Mouse (Mus musculus): ENCODE results near the gene Nrde2. TPM values are rescaled to one million over a fixed set of nuclear protein-coding genes. Genes with fewer than 3 reads are reported as not detected.

Nrde2 gene
- polyA plus RNA-seq, 1 experiment from 2014 or later = 16.5 TPM

- H3K4me1 ChIP-seq = peaks cover 23% of the 10 kb centered on the region
- 52% methylated on average over 4 of the region's 4 CpGs for WGBS
- H3K4me2 ChIP-seq (replicated peaks) = no peak overlapping the region
- H3K9ac ChIP-seq (replicated peaks) = no peak overlapping the region
- H3K27ac ChIP-seq (replicated peaks) = no peak overlapping the region
- peaks cover 3% of the 10 kb centered on the region; the same call in 1 of the 2 replicates for H3K36me3 ChIP-seq
- no peak overlapping the region for H3K4me3 ChIP-seq
- ATAC-seq (replicated peaks) = no peak
- no peaks in the 10 kb centered on the region for H3K27me3 ChIP-seq
- no peaks in the 10 kb centered on the region for H3K9me3 ChIP-seq
These were observed 52.0 kb downstream of the Nrde2 start for GRCm38 (mm10) chr12:100107436-100107835.

- WGBS = 14% methylated on average over 18 of the region's 20 CpGs
- Histone ChIP-seq H3K27ac (replicated peaks) (no peak overlapping the region), H3K4me1 (peaks cover 18% of the 10 kb centered on the region), H3K36me3 (no peaks in the 10 kb centered on the region), H3K9me3 (no peaks in the 10 kb centered on the region), H3K9ac (replicated peaks) (no peak overlapping the region), H3K4me2 (replicated peaks) (no peak overlapping the region), H3K27me3 (no peaks in the 10 kb centered on the region), H3K4me3 (no peak overlapping the region)
- 0 out of 2 replicates have a peak, but pooled peaks have one; percentile 5 for ATAC-seq (replicated peaks)
These were observed 53.1 kb downstream of the Nrde2 start for GRCm38 (mm10) chr12:100106275-100106895.

- no peak for ATAC-seq (replicated peaks)
These were observed 54.9 kb downstream of the Nrde2 start for GRCm38 (mm10) chr12:100104530-100104929.

DNA sequence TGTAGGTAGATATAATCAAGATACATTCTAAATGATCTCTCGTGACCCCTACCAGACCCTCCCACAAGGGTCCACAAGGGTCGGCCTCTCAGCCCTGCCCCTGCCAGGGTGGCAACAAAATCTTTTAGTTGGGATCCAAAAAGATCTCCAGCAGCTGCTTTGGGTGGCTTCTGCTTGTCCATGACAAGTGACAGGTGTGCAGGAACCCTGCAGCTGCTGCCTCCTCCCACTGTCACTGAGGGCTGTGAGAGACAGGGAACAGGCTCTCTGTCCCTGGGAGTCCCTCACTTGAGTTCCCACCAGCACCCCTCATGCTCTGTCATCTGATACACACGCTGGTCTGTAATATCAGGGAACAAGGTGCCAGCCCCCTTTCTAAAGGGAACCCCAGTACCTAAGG is 57.8 kb downstream of the Nrde2 start:
- Histone ChIP-seq H3K27ac (replicated peaks) (no peak overlapping the region), H3K9ac (replicated peaks) (no peak overlapping the region), H3K4me3 (no peak overlapping the region), H3K36me3 (no peaks in the 10 kb centered on the region), H3K27me3 (no peaks in the 10 kb centered on the region), H3K4me2 (replicated peaks) (no peak overlapping the region), H3K9me3 (no peaks in the 10 kb centered on the region), H3K4me1 (0 out of 2 replicates have a peak, but pooled peaks cover 2% of the 10 kb centered on the region)
- 73% methylated on average over 3 of the region's 3 CpGs for WGBS
- ATAC-seq (replicated peaks) = no peak

More at GRCm38 (mm10) chr12:100104530-100104929, 54.9 kb downstream of the Nrde2 start:
- Histone ChIP-seq H3K27me3 (no peaks in the 10 kb centered on the region), H3K4me2 (replicated peaks) (no peak overlapping the region), H3K27ac (replicated peaks) (no peak overlapping the region), H3K9ac (replicated peaks) (no peak overlapping the region), H3K9me3 (no peaks in the 10 kb centered on the region), H3K36me3 (no peaks in the 10 kb centered on the region), H3K4me3 (no peak overlapping the region), H3K4me1 (peaks cover 6% of the 10 kb centered on the region; the same call in 1 of the 2 replicates)
- WGBS = 94% methylated on average over 5 of the region's 5 CpGs

DNA sequence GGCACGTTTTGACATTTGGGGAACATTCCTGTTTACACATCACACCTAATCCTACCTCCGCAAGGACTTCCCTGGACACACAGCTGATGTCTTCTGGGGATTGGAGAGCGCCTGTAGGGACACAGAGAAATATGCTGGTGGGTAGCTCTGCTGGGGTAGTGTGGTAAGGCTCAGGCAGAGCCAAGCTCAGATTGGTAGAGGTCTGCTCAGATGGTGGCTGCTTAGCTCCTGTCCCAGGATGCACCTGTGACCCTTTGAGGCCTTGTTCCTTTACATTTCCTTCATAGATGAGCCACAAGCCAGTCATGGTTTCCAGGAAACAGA is 58.8 kb downstream of the Nrde2 start:
- Histone ChIP-seq H3K4me1 (no peaks in the 10 kb centered on the region), H3K9ac (replicated peaks) (no peak overlapping the region), H3K4me3 (no peak overlapping the region), H3K27me3 (no peaks in the 10 kb centered on the region), H3K36me3 (no peaks in the 10 kb centered on the region), H3K27ac (replicated peaks) (no peak overlapping the region), H3K9me3 (no peaks in the 10 kb centered on the region), H3K4me2 (replicated peaks) (no peak overlapping the region)
- no peak for ATAC-seq (replicated peaks)
- 62% methylated on average over 3 of the region's 3 CpGs for WGBS

DNA sequence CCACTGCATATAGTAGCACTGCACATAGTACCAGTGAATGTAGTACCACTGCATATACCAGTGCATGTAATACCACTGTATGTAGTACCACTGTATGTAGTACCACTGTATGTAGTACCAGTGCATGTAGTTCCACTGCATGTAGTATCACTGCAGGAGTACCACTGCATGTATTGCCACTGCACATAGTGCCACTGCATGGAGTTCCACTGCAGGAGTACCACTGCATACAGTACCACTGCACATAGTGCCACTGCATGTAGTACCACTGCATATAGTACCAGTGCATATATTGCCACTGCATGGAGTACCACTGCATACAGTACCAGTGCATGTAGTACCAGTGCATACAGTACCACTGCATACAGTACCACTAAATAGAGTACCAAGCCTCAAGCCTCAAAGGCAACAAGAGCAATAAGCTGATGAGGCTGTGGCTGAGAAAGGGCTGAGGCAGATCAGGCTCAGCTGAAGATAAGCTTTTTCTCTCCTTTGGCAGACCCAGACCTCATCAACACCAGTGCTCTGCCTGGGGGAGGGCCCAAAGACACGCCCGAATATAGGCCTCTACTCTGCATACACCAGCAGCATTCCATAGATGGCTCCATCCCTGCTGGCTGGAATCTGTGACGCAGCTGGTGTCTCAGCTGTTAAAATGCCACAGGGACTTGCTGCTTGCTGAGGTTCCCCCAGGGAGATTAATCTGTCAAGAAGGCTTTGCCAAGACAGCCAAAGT is 59.3 kb downstream of the Nrde2 start:
- H3K4me1 ChIP-seq = no peaks in the 10 kb centered on the region
- no peak overlapping the region for H3K4me2 ChIP-seq (replicated peaks)
- H3K9ac ChIP-seq (replicated peaks) = no peak overlapping the region
- no peaks in the 10 kb centered on the region for H3K9me3 ChIP-seq
- WGBS = 65% methylated on average over 3 of the region's 3 CpGs
- no peak overlapping the region for H3K4me3 ChIP-seq
- H3K36me3 ChIP-seq = no peaks in the 10 kb centered on the region
- no peaks in the 10 kb centered on the region for H3K27me3 ChIP-seq
- ATAC-seq (replicated peaks) = peak; percentile 60; the same call in 1 of the 2 replicates
- H3K27ac ChIP-seq (replicated peaks) = no peak overlapping the region

DNA sequence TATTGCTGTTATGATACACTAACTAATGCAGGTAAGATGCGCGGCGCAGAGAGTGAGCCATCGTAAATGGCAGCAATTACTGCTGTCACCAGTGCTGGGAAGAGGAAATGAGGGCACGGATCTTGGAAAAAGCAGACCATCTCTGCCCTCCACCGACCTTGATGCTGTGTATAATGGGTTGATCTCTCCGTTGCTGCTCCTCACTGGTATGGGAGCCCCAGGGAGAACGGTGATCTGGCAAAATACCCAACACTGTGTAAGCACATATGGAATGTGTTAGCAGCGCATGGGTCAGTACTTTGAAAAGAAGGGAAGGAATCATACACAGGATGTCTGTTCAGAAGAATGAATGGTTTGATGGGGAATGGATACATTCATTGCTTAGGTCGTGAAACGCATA is 66.4 kb downstream of the Nrde2 start:
- H3K9me3 ChIP-seq = no peaks in the 10 kb centered on the region
- no peak overlapping the region for H3K4me3 ChIP-seq
- H3K36me3 ChIP-seq = no peaks in the 10 kb centered on the region
- H3K9ac ChIP-seq (replicated peaks) = no peak overlapping the region
- H3K27ac ChIP-seq (replicated peaks) = no peak overlapping the region
- no peak overlapping the region for H3K4me2 ChIP-seq (replicated peaks)
- WGBS = 89% methylated on average over 11 of the region's 11 CpGs
- no peaks in the 10 kb centered on the region for H3K4me1 ChIP-seq
- ATAC-seq (replicated peaks) = no peak
- no peaks in the 10 kb centered on the region for H3K27me3 ChIP-seq

DNA sequence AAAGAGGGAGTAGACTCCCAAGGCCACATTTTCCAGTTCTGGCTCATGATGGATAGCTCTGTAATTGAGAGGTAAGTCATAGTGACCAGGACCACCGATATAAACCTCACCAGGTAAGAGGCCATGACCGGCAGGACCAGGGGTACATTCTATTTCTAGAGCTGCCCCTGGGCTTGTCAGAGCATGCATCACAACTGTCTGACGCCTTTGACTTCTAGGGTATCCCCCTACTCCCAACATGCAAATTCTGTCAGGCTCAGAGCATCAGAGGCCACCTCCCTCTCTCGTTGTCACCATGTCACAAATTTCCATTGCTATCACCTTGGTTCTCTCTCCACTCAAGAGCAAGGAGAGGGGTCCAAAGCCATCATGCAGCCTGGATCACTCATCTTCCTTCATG is 68.7 kb downstream of the Nrde2 start:
- 92% methylated on average over 4 of the region's 4 CpGs for WGBS
- Histone ChIP-seq H3K9ac (replicated peaks) (no peak overlapping the region), H3K4me1 (no peaks in the 10 kb centered on the region), H3K36me3 (no peaks in the 10 kb centered on the region), H3K4me2 (replicated peaks) (no peak overlapping the region), H3K9me3 (no peaks in the 10 kb centered on the region), H3K27me3 (no peaks in the 10 kb centered on the region), H3K27ac (replicated peaks) (no peak overlapping the region), H3K4me3 (no peak overlapping the region)
- no peak for ATAC-seq (replicated peaks)

DNA sequence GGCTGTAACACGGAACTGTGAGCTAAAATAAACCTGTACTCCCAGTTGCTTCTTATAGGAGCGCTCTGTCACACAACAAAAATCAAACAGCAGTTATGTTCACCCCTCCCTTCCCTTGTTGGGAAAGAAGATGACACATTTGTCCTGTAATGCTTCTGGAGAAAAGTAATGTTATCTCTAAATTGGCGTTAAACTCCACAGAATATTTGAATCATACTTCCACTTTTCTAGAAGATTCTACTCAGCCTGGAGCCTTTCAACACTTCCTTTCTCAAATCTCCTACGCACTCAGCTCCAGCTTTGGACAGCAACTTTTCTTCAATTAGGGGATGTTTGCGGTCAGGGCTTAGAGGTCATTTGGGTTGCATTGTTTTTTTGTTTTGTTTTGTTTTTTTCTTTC is 70.2 kb downstream of the Nrde2 start:
- Histone ChIP-seq H3K4me1 (no peaks in the 10 kb centered on the region), H3K4me3 (no peak overlapping the region), H3K36me3 (no peaks in the 10 kb centered on the region), H3K27ac (replicated peaks) (no peak overlapping the region), H3K27me3 (no peaks in the 10 kb centered on the region), H3K9me3 (no peaks in the 10 kb centered on the region), H3K9ac (replicated peaks) (no peak overlapping the region), H3K4me2 (replicated peaks) (no peak overlapping the region)
- 82% methylated on average over 5 of the region's 5 CpGs for WGBS
- no peak for ATAC-seq (replicated peaks)

GRCm38 (mm10) chr12:100088026-100088425 is 71.4 kb downstream of the Nrde2 start:
- no peaks in the 10 kb centered on the region for H3K9me3 ChIP-seq
- no peak overlapping the region for H3K4me3 ChIP-seq
- H3K27me3 ChIP-seq = no peaks in the 10 kb centered on the region
- H3K4me2 ChIP-seq (replicated peaks) = no peak overlapping the region
- ATAC-seq (replicated peaks) = no peak
- 84% methylated on average over 3 of the region's 3 CpGs for WGBS
- H3K36me3 ChIP-seq = no peaks in the 10 kb centered on the region
- no peak overlapping the region for H3K9ac ChIP-seq (replicated peaks)
- H3K27ac ChIP-seq (replicated peaks) = no peak overlapping the region
- H3K4me1 ChIP-seq = no peaks in the 10 kb centered on the region

DNA sequence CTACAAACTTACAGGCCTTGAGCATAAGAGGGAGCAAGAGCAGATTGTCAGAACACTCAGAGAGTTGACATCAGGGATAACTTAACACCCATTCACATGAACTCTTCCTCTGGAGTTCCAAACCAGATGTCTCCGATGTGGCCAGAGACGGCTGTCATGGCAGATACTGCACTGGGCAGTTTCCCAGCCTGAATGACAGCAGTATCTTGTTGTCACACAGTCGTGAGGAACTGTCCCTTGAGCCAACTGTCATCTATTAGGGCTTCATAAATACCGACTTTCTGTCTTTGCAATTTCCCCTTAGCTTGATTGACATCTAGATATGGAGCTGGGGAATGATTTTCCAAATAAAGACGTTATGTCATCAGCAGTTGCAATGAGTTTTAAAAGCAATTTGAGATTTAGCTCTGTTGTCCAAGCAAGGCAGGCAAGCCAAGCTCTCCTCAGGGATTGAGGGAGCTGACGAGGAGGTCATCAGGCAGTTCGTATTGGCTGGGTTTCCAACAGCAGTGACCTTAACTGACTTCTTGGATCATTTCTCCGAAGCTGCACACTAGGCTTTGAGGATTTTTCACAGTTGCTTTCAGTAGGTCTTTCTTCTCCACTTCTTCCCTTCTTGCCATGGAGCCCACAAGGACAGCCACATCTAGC is 79.7 kb downstream of the Nrde2 start:
- Histone ChIP-seq H3K27me3 (no peaks in the 10 kb centered on the region), H3K9me3 (no peaks in the 10 kb centered on the region), H3K36me3 (no peaks in the 10 kb centered on the region), H3K9ac (replicated peaks) (no peak overlapping the region), H3K27ac (replicated peaks) (no peak overlapping the region), H3K4me2 (replicated peaks) (no peak overlapping the region), H3K4me1 (no peaks in the 10 kb centered on the region), H3K4me3 (no peak overlapping the region)
- no peak for ATAC-seq (replicated peaks)
- WGBS = 85% methylated on average over 8 of the region's 8 CpGs

GRCm38 (mm10) chr12:100075715-100076114 is 83.7 kb downstream of the Nrde2 start:
- WGBS = 17% methylated on average over 4 of the region's 4 CpGs
- no peak overlapping the region for H3K4me3 ChIP-seq
- no peak for ATAC-seq (replicated peaks)

More at GRCm38 (mm10) chr12:100075715-100076114, 83.7 kb downstream of the Nrde2 start:
- Histone ChIP-seq H3K9ac (replicated peaks) (no peak overlapping the region), H3K27me3 (no peaks in the 10 kb centered on the region), H3K27ac (replicated peaks) (no peak overlapping the region), H3K36me3 (no peaks in the 10 kb centered on the region), H3K9me3 (no peaks in the 10 kb centered on the region), H3K4me2 (replicated peaks) (no peak overlapping the region), H3K4me1 (no peaks in the 10 kb centered on the region)

Data from forebrain, embryonic 15.5 days (tissue).